Mouse (Mus musculus) thymus, postnatal 10 days (tissue): ENCODE data around the gene Gm10488.
"Not testable (repeated sequence)": the region's sequence is repeated elsewhere in the genome, so short reads cannot be mapped to it uniquely, and the experiment has no call there.

Experiments used
- DNase-seq, 2 experiments: peaks; one replicate each; pipeline ENCODE4 v3.0.0; 2021; ENCODE audit warnings: low spot score in 2 of 2

Gene Gm10488

DNA sequence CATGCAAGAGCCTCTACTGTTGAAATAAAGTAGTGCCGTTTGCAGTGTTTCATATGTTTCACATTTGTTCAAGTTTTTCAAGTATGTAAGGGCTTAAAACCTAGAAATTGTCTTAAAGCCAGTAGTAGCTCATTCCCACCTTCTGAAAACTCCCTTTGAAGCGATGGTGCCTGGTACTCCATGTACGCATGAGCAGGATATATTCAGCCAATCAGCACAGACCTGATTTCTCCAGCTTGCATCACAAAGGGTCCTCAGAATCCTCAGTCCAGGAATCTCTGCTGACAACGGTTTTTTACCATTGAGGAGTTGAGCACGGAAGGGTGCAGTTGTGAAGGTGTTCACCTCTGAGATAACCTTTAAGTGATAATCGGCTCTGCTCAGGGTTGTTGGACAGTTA is at the start of gene Gm10488:
Gene Gm10488, plus strand, starts transcription at position 301 of the 400 bp plus-strand sequence.
- not testable (repeated sequence) for DNase-seq
